Mouse (Mus musculus): ENCODE results near the gene Mipol1.

GRCm38 (mm10) chr12:57447331-57447730 is 217.1 kb downstream of the Mipol1 start:
- TF ChIP-seq CTCF (IDR thresholded peaks at IDR 0.05; ENCODE audit: extremely low read depth, insufficient read depth, low read length) = no peak
- no peak for TF ChIP-seq POLR2A (IDR thresholded peaks at IDR 0.05; ENCODE audit: extremely low read depth, insufficient read depth, low read length)

All from cortical plate, adult 2 months (tissue).